Mouse (Mus musculus) liver, postnatal 0 days (tissue): Measurements from ENCODE around the gene Znrf4.

ENCODE experiments used
- CTCF ChIP-seq: sonication (generic); IDR thresholded peaks from 2 replicates; pipeline ENCODE4 v1.5.1; 2016; ENCODE audit warnings: antibody characterized with exemption, low read depth
- EP300 ChIP-seq: IDR thresholded peaks from 2 replicates; pipeline ENCODE4 v1.6.1; 2016; ENCODE audit warnings: antibody characterized with exemption, low read depth, mild to moderate bottlenecking

DNA sequence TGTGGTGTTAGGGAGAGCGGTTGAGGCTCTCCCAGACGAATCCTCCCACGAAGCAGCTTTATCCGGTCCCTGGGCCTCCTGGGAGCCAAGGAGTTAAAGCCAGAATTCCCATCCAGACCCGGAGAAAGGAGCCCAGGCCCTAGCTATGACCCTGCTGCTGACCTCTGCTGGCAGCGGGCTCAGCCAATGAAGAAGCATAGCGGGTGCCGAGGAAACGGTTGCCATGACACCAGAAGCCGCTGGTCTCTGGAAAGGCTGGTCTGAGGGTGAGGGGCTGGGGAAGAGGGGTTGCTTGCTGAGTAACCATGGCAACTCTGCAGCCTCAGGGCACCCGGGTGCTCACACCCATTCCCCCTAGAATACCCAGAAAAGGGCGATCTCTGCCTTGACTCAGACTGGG lies 24.2 kb downstream of the Znrf4 start:
- TF ChIP-seq CTCF (no peak), EP300 (no peak)
